Mouse (Mus musculus) cerebellum, adult 2 months (tissue): ENCODE measurements around the gene Susd3.

Experiments
- CTCF ChIP-seq: fragments of 200-500 bp; IDR thresholded peaks from 2 replicates; pipeline ENCODE4 v1.5.1; 2011; ENCODE audit warnings: low read depth, mild to moderate bottlenecking, control low read depth, low read length, moderate library complexity, borderline replicate concordance; ENCODE audit not compliant: insufficient read depth
- POLR2A ChIP-seq: fragments of 200-500 bp; IDR thresholded peaks from 2 replicates; pipeline ENCODE4 v1.6.1; 2011; ENCODE audit warnings: low read length, control low read depth, borderline replicate concordance; ENCODE audit not compliant: insufficient read depth

DNA sequence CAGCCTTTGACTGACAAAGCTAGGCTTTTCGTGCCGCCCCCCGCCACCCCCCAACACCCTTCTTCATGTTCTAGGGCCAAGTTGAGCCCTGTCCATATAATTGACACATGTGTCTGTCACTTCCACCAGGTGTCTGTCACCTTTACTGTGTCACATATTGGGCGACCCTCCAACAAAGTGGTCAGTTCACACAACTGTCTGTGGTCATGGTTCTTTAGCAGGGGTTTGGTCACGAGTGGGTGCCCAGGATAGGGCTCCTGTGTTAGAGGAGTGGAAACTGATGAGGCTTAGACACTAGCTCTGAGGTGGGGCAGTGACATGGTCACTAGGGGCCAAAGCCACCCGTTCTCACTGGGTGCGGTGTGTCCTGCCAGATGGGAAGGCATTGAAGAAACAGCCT is 48.6 kb downstream of the Susd3 start:
- no peak for TF ChIP-seq CTCF
- TF ChIP-seq POLR2A, result no peak
